Mouse (Mus musculus): ENCODE data around the gene Trim5. TPM values are rescaled to one million over a fixed set of nuclear protein-coding genes. Genes with fewer than 3 reads are reported as not detected.
"Not testable (repeated sequence)": the region's sequence is repeated elsewhere in the genome, so short reads cannot be mapped to it uniquely, and the experiment has no call there.

Gene Trim5
- polyA plus RNA-seq (2015; fragmentation: Nextera tagmentation; extraction: Ambion mirVana): 0.39 and 0.74 TPM in 2 replicates

DNA sequence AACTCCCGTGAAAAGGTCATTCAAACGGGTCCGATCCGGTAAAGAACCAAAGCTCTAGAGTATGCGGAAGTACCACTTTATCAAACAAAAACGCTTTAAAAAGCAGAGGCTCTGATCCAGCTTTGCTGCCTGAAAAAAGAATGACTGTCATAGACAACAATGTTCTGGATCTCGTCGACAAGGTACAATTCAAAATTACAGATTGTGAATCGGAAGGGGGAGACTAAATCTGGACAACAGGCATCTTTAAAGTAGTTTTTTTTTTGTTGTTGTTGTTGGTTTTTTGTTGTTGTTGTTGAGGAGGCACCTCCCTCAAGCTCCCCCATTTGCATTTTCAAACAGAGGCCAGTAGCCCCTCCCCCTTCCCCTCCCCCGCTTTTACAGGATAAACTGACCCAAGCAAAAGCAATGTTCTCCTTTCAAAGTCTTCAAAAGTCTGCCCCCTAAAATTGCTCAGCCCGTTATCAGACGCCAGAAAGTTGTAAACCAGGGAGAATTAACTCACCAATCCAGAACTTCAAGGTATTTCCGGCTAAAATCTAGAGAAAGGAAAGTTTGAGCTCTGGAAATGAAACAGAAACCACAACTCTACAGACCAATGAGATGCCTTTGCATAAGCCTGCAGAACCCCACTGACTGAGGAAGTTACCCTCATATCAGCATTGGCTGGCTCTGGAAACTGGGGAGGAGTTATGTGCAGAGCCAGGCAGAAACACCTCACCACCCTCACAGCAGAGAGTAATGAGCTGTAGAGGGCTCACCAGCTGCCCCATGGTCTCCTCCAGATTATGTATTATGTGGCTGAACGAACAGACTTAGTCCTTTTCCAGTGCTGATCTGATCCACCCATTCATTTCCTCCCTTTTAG lies at the start of gene Trim5:
Gene Trim5, minus strand, starts transcription at position 519 of the 868 bp plus-strand sequence.
- WGBS: 32% methylated on average over 14 of the region's 14 CpGs
- H3K27ac ChIP-seq (ENCODE audit: low read length); H3K9ac ChIP-seq (ENCODE audit: low read length); H3K4me1 ChIP-seq (replicated peaks; ENCODE audit: control insufficient read depth, insufficient read depth, low read length); H3K36me3 ChIP-seq (ENCODE audit: control insufficient read depth, insufficient read depth, low read length); H3K9me3 ChIP-seq (ENCODE audit: control insufficient read depth, low read length); H3K27me3 ChIP-seq (ENCODE audit: control insufficient read depth, insufficient read depth, low read depth, low read length): not testable (repeated sequence)
- Histone ChIP-seq H3K4me3 (ENCODE audit: low read length) (peak within 1 kb of the TSS; percentile 38), H3K4me2 (ENCODE audit: low read depth, low read length) (peak within 1 kb of the TSS; percentile 48)
- ATAC-seq (ENCODE audit: low read depth): peak; percentile 93

DNA sequence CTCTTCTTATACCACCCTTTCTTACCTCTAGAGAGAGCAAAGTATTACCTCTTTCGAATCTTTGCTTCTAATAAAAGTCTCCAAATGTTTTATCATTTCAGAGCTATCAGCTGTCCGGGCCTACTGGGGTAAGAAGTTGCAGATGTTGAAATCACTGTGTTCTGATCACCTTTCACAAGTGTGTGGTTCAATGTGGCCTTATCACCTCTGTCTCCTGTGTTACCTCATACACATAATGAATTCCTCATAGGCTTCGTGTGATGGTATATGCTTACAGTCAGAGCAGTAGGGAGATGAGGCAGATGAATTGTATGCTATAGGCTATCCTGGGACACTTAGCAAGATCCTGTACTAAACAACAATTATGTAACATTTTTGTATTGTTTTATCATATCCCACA lies 47.7 kb upstream of the Trim5 start:
- H3K9me3 ChIP-seq (ENCODE audit: control insufficient read depth, low read length); H3K4me3 ChIP-seq (ENCODE audit: low read length); ATAC-seq (ENCODE audit: low read depth); H3K36me3 ChIP-seq (ENCODE audit: control insufficient read depth, insufficient read depth, low read length); H3K9ac ChIP-seq (ENCODE audit: low read length); H3K27me3 ChIP-seq (ENCODE audit: control insufficient read depth, insufficient read depth, low read depth, low read length); H3K27ac ChIP-seq (ENCODE audit: low read length); H3K4me1 ChIP-seq (replicated peaks; ENCODE audit: control insufficient read depth, insufficient read depth, low read length); H3K4me2 ChIP-seq (ENCODE audit: low read depth, low read length): not testable (repeated sequence)
- WGBS: 77% methylated on average over 3 of the region's 3 CpGs

DNA sequence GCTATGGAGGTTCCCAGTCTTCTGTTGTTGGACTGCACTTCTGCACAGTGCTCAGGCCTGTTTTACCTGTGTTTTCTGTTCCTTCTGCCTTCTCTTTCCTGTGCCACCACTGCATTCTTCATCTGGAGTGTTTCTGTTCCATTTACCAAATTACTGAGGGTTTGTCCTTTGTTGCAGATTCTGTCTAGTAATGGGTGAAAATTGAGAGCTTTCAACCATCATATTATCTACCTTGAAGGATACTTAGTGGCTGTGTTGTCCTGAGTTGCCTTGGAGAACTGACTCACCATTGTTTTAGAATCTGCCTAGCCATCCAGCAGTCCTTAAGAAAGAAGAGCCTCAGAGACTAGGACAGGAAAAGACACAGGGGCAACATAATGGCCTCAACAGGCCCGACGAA lies 41.3 kb upstream of the Trim5 start, which contains the start of gene Trim34b:
Gene Trim34b, plus strand, starts transcription at position 301 of the 400 bp plus-strand sequence.
- H3K4me3 ChIP-seq (ENCODE audit: low read length); ATAC-seq (ENCODE audit: low read depth); H3K36me3 ChIP-seq (ENCODE audit: control insufficient read depth, insufficient read depth, low read length); H3K9ac ChIP-seq (ENCODE audit: low read length); H3K27ac ChIP-seq (ENCODE audit: low read length); H3K9me3 ChIP-seq (ENCODE audit: control insufficient read depth, low read length); H3K4me1 ChIP-seq (replicated peaks; ENCODE audit: control insufficient read depth, insufficient read depth, low read length); H3K27me3 ChIP-seq (ENCODE audit: control insufficient read depth, insufficient read depth, low read depth, low read length); H3K4me2 ChIP-seq (ENCODE audit: low read depth, low read length): not testable (repeated sequence)
- WGBS: 100% methylated on average over 2 of the region's 2 CpGs

- Histone ChIP-seq H3K9me3 (ENCODE audit: control insufficient read depth, low read length) (no peaks in the 10 kb centered on the region), H3K36me3 (ENCODE audit: control insufficient read depth, insufficient read depth, low read length) (no peaks in the 10 kb centered on the region), H3K27ac (ENCODE audit: low read length) (no peak overlapping the region), H3K4me2 (ENCODE audit: low read depth, low read length) (no peak overlapping the region), H3K4me1 (replicated peaks; ENCODE audit: control insufficient read depth, insufficient read depth, low read length) (no peaks in the 10 kb centered on the region), H3K9ac (ENCODE audit: low read length) (no peak overlapping the region), H3K27me3 (ENCODE audit: control insufficient read depth, insufficient read depth, low read depth, low read length) (no peaks in the 10 kb centered on the region), H3K4me3 (ENCODE audit: low read length) (no peak overlapping the region)
- WGBS: 47% methylated on average over 9 of the region's 9 CpGs
- no peak for ATAC-seq (ENCODE audit: low read depth)
Measured at GRCm38 (mm10) chr7:104322028-104322427, 34.1 kb upstream of the Trim5 start.

- ATAC-seq (ENCODE audit: low read depth): peak; percentile 97
- H3K9me3 ChIP-seq (ENCODE audit: control insufficient read depth, low read length); H3K4me1 ChIP-seq (replicated peaks; ENCODE audit: control insufficient read depth, insufficient read depth, low read length); H3K27ac ChIP-seq (ENCODE audit: low read length); H3K27me3 ChIP-seq (ENCODE audit: control insufficient read depth, insufficient read depth, low read depth, low read length); H3K36me3 ChIP-seq (ENCODE audit: control insufficient read depth, insufficient read depth, low read length): not testable (repeated sequence)
- peak within 1 kb of the TSS; percentile 56 for H3K9ac ChIP-seq (ENCODE audit: low read length)
- peak within 1 kb of the TSS; percentile 57 for H3K4me2 ChIP-seq (ENCODE audit: low read depth, low read length)
- H3K4me3 ChIP-seq (ENCODE audit: low read length): peak within 1 kb of the TSS; percentile 56
- WGBS: 17% methylated on average over 4 of the region's 4 CpGs
Measured at GRCm38 (mm10) chr7:104315369-104316080, 27.6 kb upstream of the Trim5 start, which contains the start of gene Trim12a. Trim12a (minus strand) TSS chr7:104315466.

DNA sequence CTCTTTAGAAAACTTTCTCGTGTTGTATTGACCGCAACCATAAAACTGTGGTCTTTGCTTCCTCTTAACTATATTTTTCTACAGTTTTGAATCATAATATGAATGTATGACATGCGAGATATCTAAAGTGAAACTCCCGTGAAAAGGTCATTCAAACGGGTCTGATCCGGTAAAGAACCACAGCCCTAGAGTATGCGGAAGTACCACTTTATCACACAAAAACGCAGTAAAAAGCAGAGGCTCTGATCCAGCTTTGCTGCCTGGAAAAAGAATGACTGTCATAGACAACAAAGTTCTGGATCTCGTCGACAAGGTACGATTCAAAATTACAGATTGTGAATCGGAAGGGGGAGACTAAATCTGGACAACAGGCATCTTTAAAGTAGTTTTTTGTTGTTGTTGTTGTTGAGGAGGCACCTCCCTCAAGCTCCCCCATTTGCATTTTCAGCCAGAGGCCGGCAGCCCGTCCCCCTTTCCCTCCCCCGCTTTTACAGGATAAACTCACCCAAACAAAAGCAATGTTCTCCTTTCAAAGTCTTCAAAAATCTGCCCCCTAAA lies 27.0 kb upstream of the Trim5 start:
- Histone ChIP-seq H3K9me3 (ENCODE audit: control insufficient read depth, low read length) (no peaks in the 10 kb centered on the region), H3K4me3 (ENCODE audit: low read length) (peak overlapping the region; percentile 56), H3K4me2 (ENCODE audit: low read depth, low read length) (peak overlapping the region; percentile 57), H3K4me1 (replicated peaks; ENCODE audit: control insufficient read depth, insufficient read depth, low read length) (no peaks in the 10 kb centered on the region), H3K27ac (ENCODE audit: low read length) (no peak overlapping the region), H3K9ac (ENCODE audit: low read length) (peak overlapping the region; percentile 56), H3K27me3 (ENCODE audit: control insufficient read depth, insufficient read depth, low read depth, low read length) (no peaks in the 10 kb centered on the region), H3K36me3 (ENCODE audit: control insufficient read depth, insufficient read depth, low read length) (no peaks in the 10 kb centered on the region)
- ATAC-seq (ENCODE audit: low read depth): peak; percentile 77
- WGBS: 8% methylated on average over 15 of the region's 15 CpGs

DNA sequence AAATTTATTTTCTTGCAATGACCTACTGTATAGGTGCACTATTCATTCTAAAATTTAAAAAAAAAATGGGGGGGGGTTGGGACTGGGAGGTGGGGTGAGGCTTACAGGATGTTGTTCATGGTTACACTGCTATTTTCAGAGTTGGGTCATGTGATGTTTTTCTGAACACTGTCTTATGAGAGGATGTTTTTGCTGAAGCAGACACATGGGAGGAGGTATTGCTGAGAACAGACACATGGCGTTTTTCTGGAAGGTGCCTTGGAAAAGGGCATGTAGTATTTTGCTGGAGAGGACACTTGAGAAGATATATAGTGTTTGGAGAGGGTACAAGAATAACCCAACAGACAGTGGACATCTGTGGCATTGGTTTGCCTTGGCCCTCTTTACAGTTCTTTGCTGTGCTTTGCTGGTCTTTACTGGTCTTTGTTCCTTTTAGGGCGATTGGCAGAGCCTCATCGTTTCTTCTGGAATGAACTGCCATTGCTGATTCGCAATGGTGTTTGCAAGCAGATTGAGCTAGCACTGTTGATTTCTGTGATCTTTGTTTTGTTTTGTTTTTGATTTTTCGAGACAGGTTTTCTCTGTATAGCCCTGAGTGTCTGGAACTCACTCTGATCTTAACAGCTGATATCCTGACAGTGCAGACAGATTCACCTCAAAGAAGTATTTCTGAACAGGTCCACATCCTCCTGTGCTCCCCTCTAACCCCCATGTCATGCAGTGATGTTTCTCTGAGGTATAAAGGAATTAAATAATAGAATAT lies 3.9 kb upstream of the Trim5 start:
- 74% methylated on average over 5 of the region's 5 CpGs for WGBS
- H3K4me3 ChIP-seq (ENCODE audit: low read length): no peak overlapping the region
- no peak overlapping the region for H3K9ac ChIP-seq (ENCODE audit: low read length)
- H3K27me3 ChIP-seq (ENCODE audit: control insufficient read depth, insufficient read depth, low read depth, low read length): no peaks in the 10 kb centered on the region
- H3K9me3 ChIP-seq (ENCODE audit: control insufficient read depth, low read length): no peaks in the 10 kb centered on the region
- H3K27ac ChIP-seq (ENCODE audit: low read length): no peak overlapping the region
- ATAC-seq (ENCODE audit: low read depth): no peak
- no peak overlapping the region for H3K4me2 ChIP-seq (ENCODE audit: low read depth, low read length)
- no peaks in the 10 kb centered on the region for H3K4me1 ChIP-seq (replicated peaks; ENCODE audit: control insufficient read depth, insufficient read depth, low read length)
- no peaks in the 10 kb centered on the region for H3K36me3 ChIP-seq (ENCODE audit: control insufficient read depth, insufficient read depth, low read length)

- Histone ChIP-seq H3K9me3 (ENCODE audit: control insufficient read depth, low read length) (no peaks in the 10 kb centered on the region), H3K9ac (ENCODE audit: low read length) (no peak overlapping the region), H3K4me3 (ENCODE audit: low read length) (no peak overlapping the region), H3K27me3 (ENCODE audit: control insufficient read depth, insufficient read depth, low read depth, low read length) (no peaks in the 10 kb centered on the region), H3K4me2 (ENCODE audit: low read depth, low read length) (no peak overlapping the region), H3K27ac (ENCODE audit: low read length) (no peak overlapping the region), H3K4me1 (replicated peaks; ENCODE audit: control insufficient read depth, insufficient read depth, low read length) (no peaks in the 10 kb centered on the region), H3K36me3 (ENCODE audit: control insufficient read depth, insufficient read depth, low read length) (no peaks in the 10 kb centered on the region)
- ATAC-seq (ENCODE audit: low read depth): no peak
- whole genome bisulfite sequencing: 85% methylated on average over 1 of the region's 1 CpGs
Measured at GRCm38 (mm10) chr7:104290641-104291040, 2.7 kb upstream of the Trim5 start.

Data from lung, embryonic 16.5 days (tissue).